Mouse (Mus musculus): Measurements from ENCODE around the gene Adam12.

The Adam12 gene

GRCm38 (mm10) chr7:134159608-134160007, 72.3 kb downstream of the Adam12 start:
- in situ Hi-C loops (cut with MboI; ENCODE audit: unreplicated experiment in 2 of 2) = no loop called here

- in situ Hi-C loops (cut with MboI; ENCODE audit: unreplicated experiment in 2 of 2) = no loop called here
Observed at GRCm38 (mm10) chr7:134151330-134151729, 80.6 kb downstream of the Adam12 start.

- in situ Hi-C loops (cut with MboI; ENCODE audit: unreplicated experiment in 2 of 2) = no loop called here
Observed at GRCm38 (mm10) chr7:134150305-134150704, 81.6 kb downstream of the Adam12 start.

- in situ Hi-C loops (cut with MboI; ENCODE audit: unreplicated experiment in 2 of 2) = no loop called here
Observed at GRCm38 (mm10) chr7:134149351-134149750, 82.6 kb downstream of the Adam12 start.

- in situ Hi-C loops (cut with MboI; ENCODE audit: unreplicated experiment in 2 of 2) = no loop called here
Observed at GRCm38 (mm10) chr7:134147561-134147960, 84.4 kb downstream of the Adam12 start.

- in situ Hi-C loops (cut with MboI; ENCODE audit: unreplicated experiment in 2 of 2) = no loop called here
Observed at GRCm38 (mm10) chr7:134146821-134147220, 85.1 kb downstream of the Adam12 start.

GRCm38 (mm10) chr7:134144111-134144510, 87.8 kb downstream of the Adam12 start:
- in situ Hi-C loops (cut with MboI; ENCODE audit: unreplicated experiment in 2 of 2) = no loop called here

GRCm38 (mm10) chr7:134139291-134139949, 92.5 kb downstream of the Adam12 start:
- in situ Hi-C loops (cut with MboI; ENCODE audit: unreplicated experiment in 2 of 2) = no loop called here

GRCm38 (mm10) chr7:134132323-134132722, 99.6 kb downstream of the Adam12 start:
- in situ Hi-C loops (cut with MboI; ENCODE audit: unreplicated experiment in 2 of 2) = no loop called here

- in situ Hi-C loops (cut with MboI; ENCODE audit: unreplicated experiment in 2 of 2) = no loop called here
Observed at GRCm38 (mm10) chr7:134128087-134128522, 103.8 kb downstream of the Adam12 start.

GRCm38 (mm10) chr7:134121397-134121796, 110.5 kb downstream of the Adam12 start:
- in situ Hi-C loops (cut with MboI; ENCODE audit: unreplicated experiment in 2 of 2) = no loop called here

- in situ Hi-C loops (cut with MboI; ENCODE audit: unreplicated experiment in 2 of 2) = no loop called here
Observed at GRCm38 (mm10) chr7:134115438-134115837, 116.5 kb downstream of the Adam12 start.

- in situ Hi-C loops (cut with MboI; ENCODE audit: unreplicated experiment in 2 of 2) = no loop called here
Observed at GRCm38 (mm10) chr7:134114311-134115188, 117.4 kb downstream of the Adam12 start.

GRCm38 (mm10) chr7:134113829-134114228, 118.1 kb downstream of the Adam12 start:
- in situ Hi-C loops (cut with MboI; ENCODE audit: unreplicated experiment in 2 of 2) = no loop called here

- in situ Hi-C loops (cut with MboI; ENCODE audit: unreplicated experiment in 2 of 2) = no loop called here
Observed at GRCm38 (mm10) chr7:134110116-134110515, 121.8 kb downstream of the Adam12 start.

- in situ Hi-C loops (cut with MboI; ENCODE audit: unreplicated experiment in 2 of 2) = no loop called here
Observed at GRCm38 (mm10) chr7:134107849-134108248, 124.1 kb downstream of the Adam12 start.

GRCm38 (mm10) chr7:134099010-134099409, 132.9 kb downstream of the Adam12 start:
- in situ Hi-C loops (cut with MboI; ENCODE audit: unreplicated experiment in 2 of 2) = no loop called here

GRCm38 (mm10) chr7:134097861-134098260, 134.1 kb downstream of the Adam12 start:
- in situ Hi-C loops (cut with MboI; ENCODE audit: unreplicated experiment in 2 of 2) = no loop called here

GRCm38 (mm10) chr7:134093871-134094270, 138.1 kb downstream of the Adam12 start:
- in situ Hi-C loops (cut with MboI; ENCODE audit: unreplicated experiment in 2 of 2) = no loop called here

- in situ Hi-C loops (cut with MboI; ENCODE audit: unreplicated experiment in 2 of 2) = no loop called here
Observed at GRCm38 (mm10) chr7:134090764-134091163, 141.2 kb downstream of the Adam12 start.

GRCm38 (mm10) chr7:134090256-134090655, 141.7 kb downstream of the Adam12 start:
- in situ Hi-C loops (cut with MboI; ENCODE audit: unreplicated experiment in 2 of 2) = no loop called here
